Mouse (Mus musculus) gastrocnemius, postnatal 4 days (tissue): ENCODE results near the gene Abcc5. TPM values are rescaled to one million over a fixed set of nuclear protein-coding genes. Genes with fewer than 3 reads are reported as not detected.

Experiments used
- total RNA-seq, 2 experiments: library from RNA; stranded (reverse); gene quantifications; 2 replicates each; pipeline ENCODE4 v1.2.3; 2021

The Abcc5 gene
- total RNA-seq, 2 experiments from 2014 or later: 59.3 to 70.1 TPM

Other genes starting within 250 kb of the Abcc5 start
- 1 to 10 TPM; 1.7 to 1.9 TPM for gene Map6d1, start 185.0 kb downstream of the Abcc5 start, total RNA-seq
- 10 to 100 TPM; 75.2 to 85.9 TPM for gene Parl, start 124.0 kb downstream of the Abcc5 start, total RNA-seq
- gene Cyp2ab1, start 101.0 kb downstream of the Abcc5 start, total RNA-seq: under 1 TPM in 1 of 2 experiments, not detected in 1; 0.34 TPM
- 10 to 100 TPM; 46.3 to 51.8 TPM for gene Eif2b5, start 72.4 kb upstream of the Abcc5 start, total RNA-seq
- 10 to 100 TPM; 60.7 to 63.6 TPM for gene Dvl3, start 90.6 kb upstream of the Abcc5 start, total RNA-seq
- gene Ap2m1, start 109.1 kb upstream of the Abcc5 start, total RNA-seq: 100 to 1,000 TPM; 234 to 258 TPM
- 10 to 100 TPM; 54.1 to 55.7 TPM for gene Abcf3, start 122.2 kb upstream of the Abcc5 start, total RNA-seq
- gene Vwa5b2, start 163.1 kb upstream of the Abcc5 start, total RNA-seq: under 1 TPM; 0.05 to 0.66 TPM
- gene Eef1akmt4, start 185.2 kb upstream of the Abcc5 start, total RNA-seq: 1 to 10 TPM; 8.2 to 8.8 TPM
- not detected for gene Gm49333, start 185.2 kb upstream of the Abcc5 start, total RNA-seq
- 10 to 100 TPM in 1 of 2 experiments, 1 to 10 TPM in 1; 8.7 to 11.0 TPM for gene Alg3, start 185.3 kb upstream of the Abcc5 start, total RNA-seq
- gene Camk2n2, start 194.9 kb upstream of the Abcc5 start, total RNA-seq: 1 to 10 TPM; 2.1 to 2.3 TPM
- gene Ece2, start 203.4 kb upstream of the Abcc5 start, total RNA-seq: 1 to 10 TPM in 1 of 2 experiments, under 1 TPM in 1; 0.74 to 2.4 TPM
- 100 to 1,000 TPM; 179 to 195 TPM for gene Psmd2, start 225.3 kb upstream of the Abcc5 start, total RNA-seq
- gene Eif4g1, start 241.9 kb upstream of the Abcc5 start, total RNA-seq: 100 to 1,000 TPM; 329 to 339 TPM